Mouse (Mus musculus) ES-Bruce4 (cell line): Measurements from ENCODE around the gene Iqsec3. TPM values are rescaled to one million over a fixed set of nuclear protein-coding genes. Genes with fewer than 3 reads are reported as not detected.

ENCODE experiments used
- H3K27ac ChIP-seq: 2 replicates; pipeline ENCODE4 v1.5.1; 2012; ENCODE audit warnings: low read length, inconsistent platforms; ENCODE audit not compliant: insufficient read depth
- H3K27me3 ChIP-seq: 2 replicates; pipeline ENCODE4 v1.6.1; 2012; ENCODE audit warnings: mild to moderate bottlenecking, low read length, inconsistent platforms; ENCODE audit not compliant: control insufficient read depth, poor library complexity, insufficient read depth, severe bottlenecking
- H3K36me3 ChIP-seq: 2 replicates; pipeline ENCODE4 v1.6.1; 2012; ENCODE audit warnings: inconsistent platforms, mild to moderate bottlenecking, low read length, moderate library complexity; ENCODE audit not compliant: control insufficient read depth, poor library complexity, insufficient read depth, severe bottlenecking
- H3K4me1 ChIP-seq: one replicate; pipeline ENCODE4 v1.8.1; 2011; ENCODE audit warnings: low read length; ENCODE audit not compliant: control insufficient read depth, insufficient read depth
- H3K4me3 ChIP-seq: 2 replicates; pipeline ENCODE4 v1.5.1; 2011; ENCODE audit warnings: low read depth, mild to moderate bottlenecking, low read length
- H3K9ac ChIP-seq: 2 replicates; pipeline ENCODE4 v1.6.1; 2012; ENCODE audit warnings: low read depth, mild to moderate bottlenecking, inconsistent platforms; ENCODE audit not compliant: poor library complexity, severe bottlenecking
- H3K9me3 ChIP-seq: replicated peaks from 2 replicates; pipeline ENCODE4 v1.6.1; 2012; ENCODE audit warnings: mild to moderate bottlenecking, low read length, inconsistent platforms; ENCODE audit not compliant: control insufficient read depth, poor library complexity, insufficient read depth, severe bottlenecking
- CTCF ChIP-seq: IDR thresholded peaks from one replicate; pipeline ENCODE4 v1.8.1; 2011; ENCODE audit warnings: low read depth, low read length
- EP300 ChIP-seq: IDR thresholded peaks from 2 replicates; pipeline ENCODE4 v1.6.1; 2011; ENCODE audit warnings: low read depth, low read length; ENCODE audit not compliant: insufficient read depth
- POLR2A ChIP-seq: IDR thresholded peaks from one replicate; pipeline ENCODE4 v1.8.1; 2011; ENCODE audit warnings: low read length; ENCODE audit not compliant: insufficient read depth
- polyA plus RNA-seq: library from polyadenylated mRNA; stranded (reverse); fragments of >200 nt; gene quantifications from 2 replicates; pipeline ENCODE4 v1.2.4, GENCODE M21; 2011; ENCODE audit warnings: low read depth; ENCODE audit not compliant: missing spikeins, insufficient read depth, insufficient read length

Gene Iqsec3
- polyA plus RNA-seq, 1 experiment, result not detected

DNA sequence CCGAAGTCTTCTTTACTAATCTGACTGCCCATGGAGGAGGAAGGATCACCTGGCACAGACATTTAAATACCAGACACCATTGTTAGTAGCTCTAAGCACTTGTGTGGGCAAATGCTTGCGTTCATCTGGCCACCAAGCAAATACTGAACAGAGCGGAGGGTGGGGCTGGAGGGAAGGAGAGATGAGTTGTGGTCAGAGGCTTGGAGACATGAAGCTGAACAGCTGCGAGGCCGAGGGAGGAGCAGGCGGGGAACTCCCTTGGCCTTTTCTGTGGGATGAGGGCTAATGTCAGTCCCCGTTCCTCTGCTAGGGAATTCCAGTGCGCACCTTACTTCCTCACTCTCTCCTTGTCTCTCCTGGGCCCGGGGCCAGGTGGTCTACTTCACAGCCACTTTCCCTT lies 147.7 kb downstream of the Iqsec3 start:
- no peak for TF ChIP-seq EP300
- Histone ChIP-seq H3K27me3 (no peaks in the 10 kb centered on the region), H3K36me3 (no peaks in the 10 kb centered on the region), H3K4me1 (no peaks in the 10 kb centered on the region), H3K9me3 (0 out of 2 replicates have a peak, but pooled peaks cover 4% of the 10 kb centered on the region), H3K9ac (no peak overlapping the region), H3K4me3 (no peak overlapping the region), H3K27ac (no peak overlapping the region)

DNA sequence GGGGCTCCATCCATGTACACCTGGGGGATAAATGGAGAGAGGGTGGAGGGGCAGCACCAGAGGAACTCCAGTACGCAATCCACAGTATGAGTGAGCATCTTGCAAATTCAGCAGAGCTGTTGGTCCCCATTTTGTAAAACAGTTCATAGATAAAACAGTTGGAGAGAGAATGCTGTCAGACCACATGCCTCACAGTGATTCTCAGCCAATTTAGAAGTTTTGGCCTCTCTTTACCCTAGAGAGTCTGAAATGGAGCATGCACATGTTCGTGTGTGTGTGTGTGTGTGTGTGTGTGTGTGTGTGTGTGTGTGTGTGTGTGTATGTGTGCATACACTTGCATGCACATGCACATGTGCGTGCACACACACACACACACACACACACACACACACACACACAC lies 148.2 kb downstream of the Iqsec3 start:
- no peak overlapping the region for H3K9ac ChIP-seq
- H3K27me3 ChIP-seq, result no peaks in the 10 kb centered on the region
- H3K4me3 ChIP-seq, result no peak overlapping the region
- H3K9me3 ChIP-seq, result 0 out of 2 replicates have a peak, but pooled peaks cover 4% of the 10 kb centered on the region
- TF ChIP-seq CTCF (no peak), EP300 (no peak), POLR2A (no peak)
- no peaks in the 10 kb centered on the region for H3K36me3 ChIP-seq
- no peaks in the 10 kb centered on the region for H3K4me1 ChIP-seq
- no peak overlapping the region for H3K27ac ChIP-seq

Other genes with a start within 250 kb of the Iqsec3 start
- gene Usp18, start 227.8 kb downstream of the Iqsec3 start, polyA plus RNA-seq, result 3.0 and 4.3 TPM in 2 replicates
- 0.54 TPM in 1 of 2 replicates, not detected in the other for gene Slc6a13, start 173.5 kb downstream of the Iqsec3 start, polyA plus RNA-seq
- 1.2 and 3.3 TPM in 2 replicates for gene Slc6a12, start 130.6 kb downstream of the Iqsec3 start, polyA plus RNA-seq
- 0.47 and 0.55 TPM in 2 replicates for gene A2m, start 161.7 kb upstream of the Iqsec3 start, polyA plus RNA-seq